Mouse (Mus musculus) limb, embryonic 13.5 days (tissue): Measurements from ENCODE around the gene Gm17581. TPM values are rescaled to one million over a fixed set of nuclear protein-coding genes. Genes with fewer than 3 reads are reported as not detected.
"Not testable (repeated sequence)": the region's sequence is repeated elsewhere in the genome, so short reads cannot be mapped to it uniquely, and the experiment has no call there.

Experiments used
- ATAC-seq: fragments of 200-750 bp; cut with Nextera tagmentation; 2 replicates; pipeline ENCODE4 v1.8.0; 2017; ENCODE audit warnings: low read depth, moderate number of reproducible peaks, moderate TSS enrichment; ENCODE audit not compliant: low FRiP score
- H3K27ac ChIP-seq: fragments of 300-500 bp; sonication (generic); 2 replicates; pipeline ENCODE4 v1.5.1; 2015; ENCODE audit warnings: inconsistent platforms, mild to moderate bottlenecking, moderate library complexity
- H3K27me3 ChIP-seq: fragments of 300-500 bp; sonication (generic); 2 replicates; pipeline ENCODE4 v1.6.1; 2015; ENCODE audit warnings: mild to moderate bottlenecking, inconsistent platforms
- H3K36me3 ChIP-seq: fragments of 300-500 bp; sonication (generic); 2 replicates; pipeline ENCODE4 v1.6.1; 2015; ENCODE audit warnings: inconsistent platforms, mild to moderate bottlenecking, moderate library complexity
- H3K4me1 ChIP-seq: fragments of 300-500 bp; sonication (generic); 2 replicates; pipeline ENCODE4 v1.6.1; 2015; ENCODE audit warnings: inconsistent platforms
- H3K4me2 ChIP-seq: fragments of 300-500 bp; sonication (generic); replicated peaks from 2 replicates; pipeline ENCODE4 v1.6.1; 2015; ENCODE audit warnings: inconsistent platforms, mild to moderate bottlenecking, moderate library complexity
- H3K4me3 ChIP-seq: fragments of 300-500 bp; sonication (generic); 2 replicates; pipeline ENCODE4 v1.5.1; 2015; ENCODE audit warnings: moderate library complexity, mild to moderate bottlenecking, inconsistent platforms
- H3K9ac ChIP-seq: fragments of 300-500 bp; sonication (generic); 2 replicates; pipeline ENCODE4 v1.6.1; 2015; ENCODE audit warnings: mild to moderate bottlenecking, inconsistent platforms
- H3K9me3 ChIP-seq: fragments of 300-500 bp; sonication (generic); 2 replicates; pipeline ENCODE4 v1.6.1; 2016; ENCODE audit warnings: inconsistent platforms
- WGBS: fragments of 180-500 bp; shearing (Covaris S2); methylation state at CpG from one replicate; pipeline ENCODE4 v1.1.7; 2015; 5-methylcytosine and 5-hydroxymethylcytosine counted together
- polyA plus RNA-seq: library from polyadenylated mRNA; unstranded; fragments of >200 nt; fragmentation: Nextera tagmentation; extraction: Ambion mirVana; gene quantifications from 2 replicates; pipeline ENCODE4 v1.2.1, GENCODE M21; 2015

Gene Gm17581
- polyA plus RNA-seq, 1 experiment from 2014 or later: not detected

GRCm38 (mm10) chr2:155701399-155701919, 34.2 kb downstream of the Gm17581 start:
- Histone ChIP-seq H3K4me2 (no peak overlapping the region), H3K36me3 (peaks cover 40% of the 10 kb centered on the region), H3K4me3 (no peak overlapping the region), H3K9ac (no peak overlapping the region), H3K9me3 (no peaks in the 10 kb centered on the region), H3K27me3 (no peaks in the 10 kb centered on the region), H3K4me1 (no peaks in the 10 kb centered on the region), H3K27ac (no peak overlapping the region)
- ATAC-seq: no peak
- WGBS: 90% methylated on average over 19 of the region's 19 CpGs

- H3K27me3 ChIP-seq, ATAC-seq, H3K9me3 ChIP-seq, H3K27ac ChIP-seq, H3K4me1 ChIP-seq, H3K4me2 ChIP-seq, H3K4me3 ChIP-seq, H3K9ac ChIP-seq: not testable (repeated sequence)
- WGBS: 91% methylated on average over 6 of the region's 6 CpGs
- H3K36me3 ChIP-seq: peaks cover 17% of the 10 kb centered on the region
Measured at GRCm38 (mm10) chr2:155698443-155698842, 37.2 kb downstream of the Gm17581 start.

- no peaks in the 10 kb centered on the region for H3K27me3 ChIP-seq
- H3K27ac ChIP-seq: no peak overlapping the region
- no peak overlapping the region for H3K4me2 ChIP-seq
- peaks cover 7% of the 10 kb centered on the region; the same call in 1 of the 2 replicates for H3K36me3 ChIP-seq
- no peaks in the 10 kb centered on the region for H3K4me1 ChIP-seq
- H3K9ac ChIP-seq: no peak overlapping the region
- H3K4me3 ChIP-seq: no peak overlapping the region
- H3K9me3 ChIP-seq: no peaks in the 10 kb centered on the region
- WGBS: 77% methylated on average over 7 of the region's 7 CpGs
- no peak for ATAC-seq
Measured at GRCm38 (mm10) chr2:155696851-155697250, 38.8 kb downstream of the Gm17581 start.

GRCm38 (mm10) chr2:155696091-155696558, 39.5 kb downstream of the Gm17581 start:
- WGBS: 18% methylated on average over 7 of the region's 7 CpGs

GRCm38 (mm10) chr2:155695316-155695715, 40.4 kb downstream of the Gm17581 start:
- no peak for ATAC-seq
- Histone ChIP-seq H3K9ac (no peak overlapping the region), H3K9me3 (no peaks in the 10 kb centered on the region), H3K4me1 (peaks cover 11% of the 10 kb centered on the region), H3K27me3 (no peaks in the 10 kb centered on the region), H3K4me2 (no peak overlapping the region), H3K36me3 (no peaks in the 10 kb centered on the region), H3K27ac (no peak overlapping the region), H3K4me3 (no peak overlapping the region)
- WGBS: 74% methylated on average over 3 of the region's 3 CpGs

More at GRCm38 (mm10) chr2:155696091-155696558, 39.5 kb downstream of the Gm17581 start:
- Histone ChIP-seq H3K27me3 (no peaks in the 10 kb centered on the region), H3K9me3 (no peaks in the 10 kb centered on the region), H3K9ac (no peak overlapping the region), H3K4me1 (peaks cover 2% of the 10 kb centered on the region), H3K36me3 (peaks cover under 1% of the 10 kb centered on the region; the same call in 1 of the 2 replicates), H3K4me2 (no peak overlapping the region), H3K4me3 (no peak overlapping the region), H3K27ac (no peak overlapping the region)
- ATAC-seq: no peak

GRCm38 (mm10) chr2:155694564-155694963, 41.1 kb downstream of the Gm17581 start:
- Histone ChIP-seq H3K27ac (no peak overlapping the region), H3K9ac (no peak overlapping the region), H3K9me3 (no peaks in the 10 kb centered on the region), H3K4me3 (no peak overlapping the region), H3K4me1 (peaks cover 17% of the 10 kb centered on the region), H3K27me3 (no peaks in the 10 kb centered on the region), H3K4me2 (no peak overlapping the region), H3K36me3 (no peaks in the 10 kb centered on the region)
- WGBS: 70% methylated on average over 2 of the region's 2 CpGs
- ATAC-seq: no peak

GRCm38 (mm10) chr2:155693136-155693535, 42.5 kb downstream of the Gm17581 start:
- H3K4me2 ChIP-seq: no peak overlapping the region
- H3K4me1 ChIP-seq: peaks cover 22% of the 10 kb centered on the region
- H3K9me3 ChIP-seq: no peaks in the 10 kb centered on the region
- H3K9ac ChIP-seq: no peak overlapping the region
- H3K27ac ChIP-seq: no peak overlapping the region
- no peaks in the 10 kb centered on the region for H3K27me3 ChIP-seq
- H3K4me3 ChIP-seq: no peak overlapping the region
- 72% methylated on average over 4 of the region's 4 CpGs for WGBS
- ATAC-seq: no peak
- 0 out of 2 replicates have a peak, but pooled peaks cover under 1% of the 10 kb centered on the region for H3K36me3 ChIP-seq

GRCm38 (mm10) chr2:155691723-155692493, 43.8 kb downstream of the Gm17581 start, which contains the start of gene Trpc4ap:
Gene Trpc4ap (minus strand): TSS chr2:155692384.
- Histone ChIP-seq H3K9ac (peak within 1 kb of the TSS; percentile 95), H3K9me3 (no peaks in the 10 kb centered on the region), H3K4me1 (peaks cover 22% of the 10 kb centered on the region), H3K27me3 (no peaks in the 10 kb centered on the region), H3K36me3 (peaks cover 12% of the 10 kb centered on the region), H3K4me3 (peak within 1 kb of the TSS; percentile 96), H3K4me2 (peak within 1 kb of the TSS; percentile 77), H3K27ac (peak within 1 kb of the TSS; percentile 69)
- ATAC-seq: peak; percentile 98
- under 1% methylated on average over 59 of the region's 72 CpGs for WGBS

GRCm38 (mm10) chr2:155691336-155691722, 44.3 kb downstream of the Gm17581 start:
- H3K9me3 ChIP-seq: no peaks in the 10 kb centered on the region
- 5% methylated on average over 8 of the region's 8 CpGs for WGBS
- H3K36me3 ChIP-seq: peaks cover 15% of the 10 kb centered on the region
- peaks cover 22% of the 10 kb centered on the region for H3K4me1 ChIP-seq
- peak overlapping the region; percentile 96 for H3K4me3 ChIP-seq
- H3K27me3 ChIP-seq: no peaks in the 10 kb centered on the region
- no peak for ATAC-seq
- H3K27ac ChIP-seq: peak overlapping the region; percentile 69; the same call in 1 of the 2 replicates
- H3K4me2 ChIP-seq: peak overlapping the region; percentile 77
- peak overlapping the region; percentile 95 for H3K9ac ChIP-seq

- Histone ChIP-seq H3K36me3 (peaks cover 23% of the 10 kb centered on the region), H3K9ac (no peak overlapping the region), H3K4me3 (no peak overlapping the region), H3K4me2 (no peak overlapping the region), H3K4me1 (peaks cover 22% of the 10 kb centered on the region), H3K27ac (no peak overlapping the region), H3K27me3 (no peaks in the 10 kb centered on the region), H3K9me3 (no peaks in the 10 kb centered on the region)
- 63% methylated on average over 4 of the region's 4 CpGs for WGBS
- ATAC-seq: no peak
Measured at GRCm38 (mm10) chr2:155689211-155689610, 46.5 kb downstream of the Gm17581 start.

GRCm38 (mm10) chr2:155687746-155688145, 47.9 kb downstream of the Gm17581 start:
- no peak overlapping the region for H3K9ac ChIP-seq
- WGBS: 96% methylated on average over 11 of the region's 11 CpGs
- peaks cover 22% of the 10 kb centered on the region for H3K4me1 ChIP-seq
- H3K4me2 ChIP-seq: no peak overlapping the region
- H3K4me3 ChIP-seq: no peak overlapping the region
- H3K27me3 ChIP-seq: no peaks in the 10 kb centered on the region
- no peaks in the 10 kb centered on the region for H3K9me3 ChIP-seq
- no peak overlapping the region for H3K27ac ChIP-seq
- ATAC-seq: no peak
- peaks cover 23% of the 10 kb centered on the region for H3K36me3 ChIP-seq

- 89% methylated on average over 5 of the region's 5 CpGs for WGBS
- H3K27me3 ChIP-seq: no peaks in the 10 kb centered on the region
- H3K27ac ChIP-seq: no peak overlapping the region
- ATAC-seq: no peak
- H3K9ac ChIP-seq: no peak overlapping the region
- H3K4me2 ChIP-seq: no peak overlapping the region
- H3K9me3 ChIP-seq: no peaks in the 10 kb centered on the region
- no peak overlapping the region for H3K4me3 ChIP-seq
- H3K4me1 ChIP-seq: peaks cover 22% of the 10 kb centered on the region
- H3K36me3 ChIP-seq: peaks cover 23% of the 10 kb centered on the region
Measured at GRCm38 (mm10) chr2:155686572-155686971, 49.1 kb downstream of the Gm17581 start.
